Mouse (Mus musculus) kidney, postnatal 0 days (tissue): ENCODE data around the gene Dlg1. TPM values are rescaled to one million over a fixed set of nuclear protein-coding genes. Genes with fewer than 3 reads are reported as not detected.
"Not testable (repeated sequence)": the region's sequence is repeated elsewhere in the genome, so short reads cannot be mapped to it uniquely, and the experiment has no call there.

Experiments used
- ATAC-seq: fragments of 200-750 bp; cut with Nextera tagmentation; replicated peaks from 2 replicates; pipeline ENCODE4 v1.8.0; 2017; ENCODE audit warnings: low read depth, moderate number of reproducible peaks, moderate TSS enrichment, moderate library complexity; ENCODE audit not compliant: low FRiP score
- DNase-seq: peaks from one replicate; pipeline ENCODE4 v3.0.0-alpha.2; 2016; ENCODE audit warnings: low spot score
- H3K27ac ChIP-seq: fragments of 300-500 bp; sonication (generic); 2 replicates; pipeline ENCODE4 v1.5.1; 2014; ENCODE audit warnings: mild to moderate bottlenecking
- H3K27me3 ChIP-seq: fragments of 300-500 bp; sonication (generic); 2 replicates; pipeline ENCODE4 v1.6.1; 2014; ENCODE audit warnings: low read length, mixed read lengths; ENCODE audit not compliant: insufficient read depth
- H3K36me3 ChIP-seq: fragments of 300-500 bp; sonication (generic); 2 replicates; pipeline ENCODE4 v1.6.1; 2014; ENCODE audit warnings: low read length, mixed read lengths; ENCODE audit not compliant: insufficient read depth
- H3K4me1 ChIP-seq: fragments of 300-500 bp; sonication (generic); replicated peaks from 2 replicates; pipeline ENCODE4 v1.6.1; 2014; ENCODE audit warnings: antibody characterized with exemption, low read length, mixed read lengths; ENCODE audit not compliant: insufficient read depth
- H3K4me2 ChIP-seq: fragments of 300-500 bp; sonication (generic); 2 replicates; pipeline ENCODE4 v1.6.1; 2014; ENCODE audit warnings: mild to moderate bottlenecking, low read length, moderate library complexity, mixed read lengths
- H3K4me3 ChIP-seq: fragments of 300-500 bp; sonication (generic); replicated peaks from 2 replicates; pipeline ENCODE4 v1.5.1; 2014; ENCODE audit warnings: low read depth, low read length
- H3K9ac ChIP-seq: fragments of 300-500 bp; sonication (generic); 2 replicates; pipeline ENCODE4 v1.6.1; 2014; ENCODE audit warnings: low read depth, low read length
- H3K9me3 ChIP-seq: fragments of 300-500 bp; sonication (generic); replicated peaks from 2 replicates; pipeline ENCODE4 v1.6.1; 2016; ENCODE audit warnings: low read length, inconsistent platforms, mixed read lengths
- CTCF ChIP-seq: IDR thresholded peaks from 2 replicates; pipeline ENCODE4 v1.5.1; 2016; ENCODE audit warnings: antibody characterized with exemption, low read depth, mild to moderate bottlenecking, moderate library complexity
- WGBS: fragments of 180-500 bp; shearing (Covaris S2); extraction: QIAGEN DNeasy Blood & Tissue Kit; methylation state at CpG from one replicate; pipeline ENCODE4 v1.1.7; 2014; 5-methylcytosine and 5-hydroxymethylcytosine counted together
- polyA plus RNA-seq: library from polyadenylated mRNA; unstranded; fragments of >200 nt; fragmentation: Nextera tagmentation; extraction: Ambion mirVana; gene quantifications from 2 replicates; pipeline ENCODE4 v1.2.1, GENCODE M21; 2015

Gene Dlg1
- polyA plus RNA-seq, 1 experiment from 2014 or later, result 19.3 TPM

- no peaks in the 10 kb centered on the region for H3K27me3 ChIP-seq
- 93% methylated on average over 3 of the region's 3 CpGs for WGBS
Measured at GRCm38 (mm10) chr16:31705904-31706303, 42.7 kb downstream of the Dlg1 start.

DNA sequence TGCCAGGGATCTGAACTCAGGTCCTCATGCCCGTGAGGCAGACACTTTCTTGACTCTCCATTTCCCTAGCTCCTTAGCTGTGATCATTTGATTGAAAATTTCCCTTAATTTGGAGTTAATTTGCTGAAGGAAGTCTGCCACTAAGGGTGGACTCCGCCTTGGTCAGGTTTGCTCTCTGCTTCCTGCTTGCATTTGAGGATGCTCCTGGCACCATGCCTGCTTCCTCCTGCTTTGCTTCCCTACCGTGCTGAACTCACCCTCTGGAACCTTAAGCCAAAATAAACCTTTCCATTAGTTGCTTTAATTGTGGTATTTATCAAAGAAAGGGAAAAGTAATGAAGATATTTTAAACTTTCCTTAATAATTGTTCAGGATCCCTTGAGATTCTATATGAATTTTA, 44.1 kb downstream of the Dlg1 start:
- Histone ChIP-seq H3K27me3 (no peaks in the 10 kb centered on the region), H3K27ac (no peak overlapping the region), H3K4me3 (no peak overlapping the region), H3K4me2 (no peak overlapping the region), H3K36me3 (no peaks in the 10 kb centered on the region), H3K4me1 (no peaks in the 10 kb centered on the region), H3K9ac (no peak overlapping the region), H3K9me3 (no peaks in the 10 kb centered on the region)
- no peak for DNase-seq
- ATAC-seq, result no peak
- TF ChIP-seq CTCF, result no peak
- 65% methylated on average over 3 of the region's 3 CpGs for WGBS

More at GRCm38 (mm10) chr16:31705904-31706303, 42.7 kb downstream of the Dlg1 start:
- no peaks in the 10 kb centered on the region for H3K4me1 ChIP-seq
- no peak overlapping the region for H3K27ac ChIP-seq
- H3K36me3 ChIP-seq, result no peaks in the 10 kb centered on the region
- no peak overlapping the region for H3K9ac ChIP-seq
- no peak overlapping the region for H3K4me3 ChIP-seq
- DNase-seq (no peak), ATAC-seq (no peak)
- no peak for TF ChIP-seq CTCF
- no peaks in the 10 kb centered on the region for H3K9me3 ChIP-seq
- no peak overlapping the region for H3K4me2 ChIP-seq

GRCm38 (mm10) chr16:31722991-31723390, 59.7 kb downstream of the Dlg1 start:
- no peaks in the 10 kb centered on the region for H3K4me1 ChIP-seq
- 97% methylated on average over 1 of the region's 1 CpGs for WGBS
- no peak overlapping the region for H3K9ac ChIP-seq
- no peaks in the 10 kb centered on the region for H3K36me3 ChIP-seq
- ATAC-seq (no peak), DNase-seq (no peak)
- TF ChIP-seq CTCF, result no peak
- no peaks in the 10 kb centered on the region for H3K27me3 ChIP-seq
- no peak overlapping the region for H3K4me2 ChIP-seq
- H3K4me3 ChIP-seq, result no peak overlapping the region
- no peak overlapping the region for H3K27ac ChIP-seq
- no peaks in the 10 kb centered on the region for H3K9me3 ChIP-seq

- no peak for ATAC-seq
- H3K27me3 ChIP-seq, result no peaks in the 10 kb centered on the region
- no peak overlapping the region for H3K27ac ChIP-seq
- H3K9ac ChIP-seq, result no peak overlapping the region
- H3K4me1 ChIP-seq, result no peaks in the 10 kb centered on the region
- DNase-seq, result peak; percentile 91
- no peaks in the 10 kb centered on the region for H3K9me3 ChIP-seq
- H3K36me3 ChIP-seq, result no peaks in the 10 kb centered on the region
- peak; percentile 76 for TF ChIP-seq CTCF
- 5% methylated on average over 1 of the region's 1 CpGs for whole genome bisulfite sequencing
- no peak overlapping the region for H3K4me2 ChIP-seq
- no peak overlapping the region for H3K4me3 ChIP-seq
Measured at GRCm38 (mm10) chr16:31724121-31724520, 60.9 kb downstream of the Dlg1 start.

DNA sequence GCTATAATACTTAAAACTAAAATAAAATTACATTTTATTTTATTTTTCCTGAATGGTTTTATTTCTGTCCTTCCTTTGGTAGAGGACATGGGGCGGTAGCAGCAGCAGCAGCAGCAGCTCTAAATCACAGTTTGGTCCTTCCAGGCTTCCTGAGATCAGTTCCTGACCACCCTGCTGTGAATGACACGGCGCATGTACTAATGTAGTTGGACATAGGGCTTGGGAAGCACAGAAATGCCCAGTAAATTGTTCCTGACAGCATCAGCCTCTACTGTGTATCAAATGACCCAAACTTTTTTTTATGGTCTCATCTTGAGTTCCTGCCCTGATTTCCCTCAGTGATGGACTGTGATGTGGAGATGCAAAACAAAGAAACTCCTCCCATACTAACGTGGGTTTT, 61.6 kb downstream of the Dlg1 start:
- ATAC-seq (no peak), DNase-seq (no peak)
- H3K4me2 ChIP-seq, result no peak overlapping the region
- H3K4me3 ChIP-seq, result no peak overlapping the region
- H3K27ac ChIP-seq, result no peak overlapping the region
- H3K4me1 ChIP-seq, result no peaks in the 10 kb centered on the region
- no peak overlapping the region for H3K9ac ChIP-seq
- no peak for TF ChIP-seq CTCF
- H3K36me3 ChIP-seq, result no peaks in the 10 kb centered on the region
- no peaks in the 10 kb centered on the region for H3K27me3 ChIP-seq
- H3K9me3 ChIP-seq, result no peaks in the 10 kb centered on the region
- 66% methylated on average over 4 of the region's 4 CpGs for WGBS

- not testable (repeated sequence) for DNase-seq, ATAC-seq
- 100% methylated on average over 1 of the region's 1 CpGs for WGBS
Measured at GRCm38 (mm10) chr16:31730971-31731370, 67.7 kb downstream of the Dlg1 start.

DNA sequence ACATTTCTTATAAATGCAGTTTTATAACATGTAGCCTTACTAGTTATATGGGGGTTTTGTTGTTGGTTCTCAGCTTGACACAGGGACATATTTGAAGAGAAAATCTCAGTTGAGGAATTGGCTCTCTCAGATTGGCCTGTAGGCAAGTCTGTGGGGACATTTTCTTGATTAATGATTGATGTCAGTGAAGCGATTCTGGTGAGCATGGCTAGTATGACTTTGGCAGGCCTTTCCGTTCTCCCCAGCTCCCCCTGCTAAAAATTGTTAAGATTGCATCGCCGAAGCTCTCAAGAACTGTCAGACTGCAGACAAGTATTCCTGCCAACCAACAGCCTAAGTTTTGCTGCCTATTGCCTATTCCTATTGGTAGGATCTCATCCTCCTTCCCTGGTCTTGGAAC, 73.8 kb downstream of the Dlg1 start:
- no peak overlapping the region for H3K4me3 ChIP-seq
- no peaks in the 10 kb centered on the region for H3K27me3 ChIP-seq
- ATAC-seq (no peak), DNase-seq (no peak)
- H3K27ac ChIP-seq, result no peak overlapping the region
- H3K9ac ChIP-seq, result no peak overlapping the region
- no peaks in the 10 kb centered on the region for H3K9me3 ChIP-seq
- H3K36me3 ChIP-seq, result 0 out of 2 replicates have a peak, but pooled peaks cover 3% of the 10 kb centered on the region
- 68% methylated on average over 4 of the region's 4 CpGs for WGBS
- no peak overlapping the region for H3K4me2 ChIP-seq
- 0 out of 2 replicates have a peak, but pooled peaks cover 2% of the 10 kb centered on the region for H3K4me1 ChIP-seq
- TF ChIP-seq CTCF, result no peak

More at GRCm38 (mm10) chr16:31730971-31731370, 67.7 kb downstream of the Dlg1 start:
- not testable (repeated sequence) for H3K4me2 ChIP-seq, H3K27me3 ChIP-seq, H3K27ac ChIP-seq, H3K4me1 ChIP-seq, H3K9me3 ChIP-seq, H3K36me3 ChIP-seq, H3K9ac ChIP-seq, H3K4me3 ChIP-seq
